18 mouse cellular contexts compared by ENCODE assay signal in genomic region chr16:3814667-3815066, GRCm38 (mm10). TPM values are rescaled to one million over a fixed set of nuclear protein-coding genes. Genes with fewer than 3 reads are reported as not detected.
"Had no signal": no experiment of that assay in that cellular context is flagged by ENCODE, and none has a peak within 500 bp of the region (broad histone marks: within the 10 kb centered on the region; RNA-seq: fewer than 3 reads in every experiment).

No protein-coding gene starts in this region.

RNA-seq across cellular contexts. Expression of gene Olfr15, which starts 16.0 kb away (rescaled TPM):
- total RNA-seq: megakaryocyte progenitor cell, adult 5-6 weeks; midbrain, postnatal 0 days; monocyte, adult 5-6 weeks had no signal
- polyA plus RNA-seq: liver, embryonic 12.5 days; liver, embryonic 14.5 days; liver, embryonic 16.5 days; lung, embryonic 14.5 days; lung, embryonic 16.5 days; macrophage; midbrain, embryonic 11.5 days; midbrain, embryonic 13.5 days; midbrain, embryonic 15.5 days; midbrain, postnatal 0 days; neural tube, embryonic 11.5 days; neural tube, embryonic 13.5 days; neural tube, embryonic 15.5 days; stomach, embryonic 14.5 days; stomach, embryonic 16.5 days; urinary bladder, adult 2 months had no signal
